Mouse (Mus musculus) intestine, embryonic 16.5 days (tissue): Measurements from ENCODE around the gene Tmem256. TPM values are rescaled to one million over a fixed set of nuclear protein-coding genes. Genes with fewer than 3 reads are reported as not detected.
A peak's percentile ranks its signal among the peaks of the same experiment; 100 is the strongest.

Experiments used
- ATAC-seq: fragments of 200-750 bp; cut with Nextera tagmentation; 2 replicates; pipeline ENCODE4 v1.8.0; 2017; ENCODE audit warnings: moderate TSS enrichment, moderate library complexity
- H3K27ac ChIP-seq: fragments of 300-500 bp; sonication (generic); 2 replicates; pipeline ENCODE4 v1.5.1; 2014; ENCODE audit warnings: mild to moderate bottlenecking, low read length
- H3K27me3 ChIP-seq: fragments of 300-500 bp; sonication (generic); replicated peaks from 2 replicates; pipeline ENCODE4 v1.6.1; 2014; ENCODE audit warnings: low read length, control low read depth, mixed read lengths; ENCODE audit not compliant: control insufficient read depth, insufficient read depth
- H3K36me3 ChIP-seq: fragments of 300-500 bp; sonication (generic); 2 replicates; pipeline ENCODE4 v1.6.1; 2014; ENCODE audit warnings: low read length, control low read depth; ENCODE audit not compliant: control insufficient read depth, insufficient read depth
- H3K4me1 ChIP-seq: fragments of 300-500 bp; sonication (generic); 2 replicates; pipeline ENCODE4 v1.6.1; 2014; ENCODE audit warnings: low read length, control low read depth, mixed read lengths; ENCODE audit not compliant: control insufficient read depth, insufficient read depth
- H3K4me2 ChIP-seq: fragments of 300-500 bp; sonication (generic); 2 replicates; pipeline ENCODE4 v1.6.1; 2014; ENCODE audit warnings: low read depth, low read length, control low read depth
- H3K4me3 ChIP-seq: fragments of 300-500 bp; sonication (generic); 2 replicates; pipeline ENCODE4 v1.5.1; 2014; ENCODE audit warnings: mild to moderate bottlenecking, low read length
- H3K9ac ChIP-seq: fragments of 300-500 bp; sonication (generic); 2 replicates; pipeline ENCODE4 v1.6.1; 2014; ENCODE audit warnings: low read depth, low read length
- H3K9me3 ChIP-seq: fragments of 300-500 bp; sonication (generic); 2 replicates; pipeline ENCODE4 v1.6.1; 2016; ENCODE audit warnings: low read length, control low read depth; ENCODE audit not compliant: control insufficient read depth
- WGBS: fragments of 180-500 bp; shearing (Covaris S2); extraction: QIAGEN DNeasy Blood & Tissue Kit; methylation state at CpG from one replicate; pipeline ENCODE4 v1.1.7; 2014; 5-methylcytosine and 5-hydroxymethylcytosine counted together
- microRNA-seq: library from miRNA; unstranded; fragments of <30 nt; microRNA quantifications from one replicate; pipeline ENCODE4, GENCODE M21; 2016
- polyA plus RNA-seq: library from polyadenylated mRNA; unstranded; fragments of >200 nt; fragmentation: Nextera tagmentation; extraction: Ambion mirVana; gene quantifications from 2 replicates; pipeline ENCODE4 v1.2.1, GENCODE M21; 2015

Gene Tmem256
- polyA plus RNA-seq, 1 experiment from 2014 or later = 476 TPM

- WGBS = 73% methylated on average over 8 of the region's 8 CpGs
- Histone ChIP-seq H3K36me3 (no peaks in the 10 kb centered on the region), H3K4me1 (peaks cover 15% of the 10 kb centered on the region), H3K4me3 (no peak overlapping the region), H3K27ac (no peak overlapping the region), H3K4me2 (no peak overlapping the region), H3K9me3 (no peaks in the 10 kb centered on the region), H3K27me3 (no peaks in the 10 kb centered on the region), H3K9ac (0 out of 2 replicates have a peak overlapping the region, but pooled peaks have one; percentile 27)
- no peak for ATAC-seq
Observed at GRCm38 (mm10) chr11:69884663-69885062, 46.3 kb downstream of the Tmem256 start.

DNA sequence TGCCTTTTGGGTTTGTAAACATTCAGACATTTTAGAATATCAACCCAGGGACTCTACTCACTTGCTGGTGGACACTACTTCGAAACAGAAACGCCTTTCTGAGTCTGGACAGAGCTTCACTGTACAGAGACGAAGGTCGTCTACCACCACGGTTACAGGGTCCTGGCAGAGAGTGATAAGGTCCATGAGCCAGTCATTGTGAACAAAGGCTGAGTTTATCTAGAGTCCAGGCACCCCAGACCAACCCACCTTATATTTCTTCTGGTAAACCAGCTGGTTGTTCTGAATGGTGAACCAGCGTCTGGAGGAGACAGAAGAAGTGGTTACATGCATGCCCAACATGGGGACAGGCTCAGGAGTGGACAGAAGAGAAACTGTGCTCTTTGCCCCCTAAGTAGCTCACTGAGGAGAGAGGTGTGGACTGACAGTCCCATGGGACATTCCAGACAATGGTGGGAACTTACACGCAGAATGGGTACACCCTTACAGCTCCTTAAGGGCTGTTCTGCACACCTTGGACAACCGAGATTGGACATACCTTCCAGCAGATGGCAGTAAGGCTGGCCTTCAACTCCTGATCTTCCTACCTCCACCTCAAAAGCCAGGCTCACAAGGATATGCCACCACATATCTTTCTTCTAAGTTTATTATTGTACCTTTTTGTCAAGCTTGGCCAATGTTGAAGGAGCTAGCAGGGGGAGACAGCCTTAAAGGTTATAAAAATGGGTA is 48.8 kb downstream of the Tmem256 start:
- whole genome bisulfite sequencing = 62% methylated on average over 8 of the region's 8 CpGs
- Histone ChIP-seq H3K36me3 (no peaks in the 10 kb centered on the region), H3K27me3 (no peaks in the 10 kb centered on the region), H3K4me1 (no peaks in the 10 kb centered on the region), H3K4me3 (no peak overlapping the region), H3K27ac (no peak overlapping the region), H3K9ac (no peak overlapping the region), H3K4me2 (no peak overlapping the region), H3K9me3 (no peaks in the 10 kb centered on the region)
- ATAC-seq = no peak

Small RNA genes lying within 50 kb of the gene (microRNA-seq; reads per million reads assigned to microRNA genes)
- gene Mir6924 = not detected

Other genes starting within 250 kb of the Tmem256 start
- gene Atp1b2, start 232.6 kb upstream of the Tmem256 start, polyA plus RNA-seq = 6.6 and 6.8 TPM in 2 replicates
- 0.10 and 0.72 TPM in 2 replicates for gene Shbg, start 220.6 kb upstream of the Tmem256 start, polyA plus RNA-seq
- gene Sat2, start 216.5 kb upstream of the Tmem256 start, polyA plus RNA-seq = 15.4 and 18.1 TPM in 2 replicates
- gene Fxr2, start 205.5 kb upstream of the Tmem256 start, polyA plus RNA-seq = 12.1 and 12.6 TPM in 2 replicates
- not detected in 2 replicates for gene Sox15, start 183.2 kb upstream of the Tmem256 start, polyA plus RNA-seq
- gene Mpdu1, start 175.9 kb upstream of the Tmem256 start, polyA plus RNA-seq = 68.3 and 69.9 TPM in 2 replicates
- gene Cd68, start 172.4 kb upstream of the Tmem256 start, polyA plus RNA-seq = 14.0 and 14.7 TPM in 2 replicates
- gene Eif4a1, start 166.1 kb upstream of the Tmem256 start, polyA plus RNA-seq = 524 and 563 TPM in 2 replicates
- 51.8 and 60.3 TPM in 2 replicates for gene Senp3, start 156.4 kb upstream of the Tmem256 start, polyA plus RNA-seq
- 0.44 and 0.57 TPM in 2 replicates for gene Tnfsf13, start 152.7 kb upstream of the Tmem256 start, polyA plus RNA-seq
- 6.0 and 6.3 TPM in 2 replicates for gene Tnfsf12, start 142.7 kb upstream of the Tmem256 start, polyA plus RNA-seq
- 3.0 and 3.3 TPM in 2 replicates for gene Tnfsfm13, start 142.4 kb upstream of the Tmem256 start, polyA plus RNA-seq
- 14.8 and 16.8 TPM in 2 replicates for gene Polr2a, start 79.9 kb upstream of the Tmem256 start, polyA plus RNA-seq
- gene Slc35g3, start 76.5 kb upstream of the Tmem256 start, polyA plus RNA-seq = 0.13 and 0.16 TPM in 2 replicates
- gene Zbtb4, start 72.6 kb upstream of the Tmem256 start, polyA plus RNA-seq = 2.3 and 2.4 TPM in 2 replicates
- gene Chrnb1, start 42.6 kb upstream of the Tmem256 start, polyA plus RNA-seq = 3.9 and 4.7 TPM in 2 replicates
- gene Fgf11, start 36.7 kb upstream of the Tmem256 start, polyA plus RNA-seq = 1.3 and 1.4 TPM in 2 replicates
- gene Tmem102, start 32.9 kb upstream of the Tmem256 start, polyA plus RNA-seq = 34.6 and 42.7 TPM in 2 replicates
- not detected in 2 replicates for gene Gm39566, start 23.2 kb upstream of the Tmem256 start, polyA plus RNA-seq
- gene Spem2, start 20.0 kb upstream of the Tmem256 start, polyA plus RNA-seq = not detected in 2 replicates
- gene Spem1, start 16.3 kb upstream of the Tmem256 start, polyA plus RNA-seq = 0.22 TPM in 1 of 2 replicates, not detected in the other
- 3.4 and 4.1 TPM in 2 replicates for gene Nlgn2, start 730 bp upstream of the Tmem256 start, polyA plus RNA-seq
- 73.0 and 75.2 TPM in 2 replicates for gene Plscr3, start 7.9 kb downstream of the Tmem256 start, polyA plus RNA-seq
- 20.5 and 23.5 TPM in 2 replicates for gene Tnk1, start 20.2 kb downstream of the Tmem256 start, polyA plus RNA-seq
- not detected in 2 replicates for gene Tmem95, start 39.5 kb downstream of the Tmem256 start, polyA plus RNA-seq
- gene Kctd11, start 42.9 kb downstream of the Tmem256 start, polyA plus RNA-seq = 5.5 and 6.2 TPM in 2 replicates
- 4.2 and 5.2 TPM in 2 replicates for gene Acap1, start 57.0 kb downstream of the Tmem256 start, polyA plus RNA-seq
- 4.7 and 5.4 TPM in 2 replicates for gene 2810408A11Rik, start 62.5 kb downstream of the Tmem256 start, polyA plus RNA-seq
- 7.1 and 10.1 TPM in 2 replicates for gene Neurl4, start 62.6 kb downstream of the Tmem256 start, polyA plus RNA-seq
- 60.0 and 63.8 TPM in 2 replicates for gene Gps2, start 75.4 kb downstream of the Tmem256 start, polyA plus RNA-seq
- gene Eif5a, start 83.4 kb downstream of the Tmem256 start, polyA plus RNA-seq = 1,478 and 1,683 TPM in 2 replicates
- 1.3 and 2.1 TPM in 2 replicates for gene Ybx2, start 97.3 kb downstream of the Tmem256 start, polyA plus RNA-seq
- 21.5 and 22.6 TPM in 2 replicates for gene Slc2a4, start 109.7 kb downstream of the Tmem256 start, polyA plus RNA-seq
- 1,377 and 1,415 TPM in 2 replicates for gene Cldn7, start 126.3 kb downstream of the Tmem256 start, polyA plus RNA-seq
- gene Ctdnep1, start 142.6 kb downstream of the Tmem256 start, polyA plus RNA-seq = 20.7 and 20.9 TPM in 2 replicates
- 92.6 and 106 TPM in 2 replicates for gene Elp5, start 144.0 kb downstream of the Tmem256 start, polyA plus RNA-seq
- 639 and 679 TPM in 2 replicates for gene Gabarap, start 152.6 kb downstream of the Tmem256 start, polyA plus RNA-seq
- 49.7 and 53.1 TPM in 2 replicates for gene Phf23, start 157.3 kb downstream of the Tmem256 start, polyA plus RNA-seq
- gene Dvl2, start 162.1 kb downstream of the Tmem256 start, polyA plus RNA-seq = 23.8 and 26.0 TPM in 2 replicates
- 172 and 189 TPM in 2 replicates for gene Acadvl, start 176.9 kb downstream of the Tmem256 start, polyA plus RNA-seq
- 5.1 and 6.1 TPM in 2 replicates for gene Dlg4, start 178.4 kb downstream of the Tmem256 start, polyA plus RNA-seq
- 0.17 and 0.31 TPM in 2 replicates for gene Asgr1, start 215.6 kb downstream of the Tmem256 start, polyA plus RNA-seq